Mouse (Mus musculus): ENCODE measurements around the gene Vmn1r195. TPM values are rescaled to one million over a fixed set of nuclear protein-coding genes. Genes with fewer than 3 reads are reported as not detected.

The Vmn1r195 gene
- polyA plus RNA-seq, 1 experiment from 2014 or later, result not detected

- 48% methylated on average over 2 of the region's 2 CpGs for WGBS (ENCODE audit: insufficient replicate concordance)
- Histone ChIP-seq H3K36me3 (replicated peaks; ENCODE audit: insufficient read depth, low read length) (no peaks in the 10 kb centered on the region), H3K27me3 (ENCODE audit: insufficient read depth, low read length) (no peaks in the 10 kb centered on the region), H3K9me3 (ENCODE audit: low read length) (no peaks in the 10 kb centered on the region), H3K4me3 (ENCODE audit: low read depth, low read length) (no peak overlapping the region), H3K27ac (ENCODE audit: low read depth) (no peak overlapping the region), H3K9ac (replicated peaks) (no peak overlapping the region), H3K4me2 (ENCODE audit: low read depth, low read length) (no peak overlapping the region), H3K4me1 (ENCODE audit: insufficient read depth) (no peaks in the 10 kb centered on the region)
- TF ChIP-seq CTCF (IDR thresholded peaks at IDR 0.05; ENCODE audit: low read depth), result no peak
- TF ChIP-seq EP300 (IDR thresholded peaks at IDR 0.05; ENCODE audit: low read depth), result no peak
- DNase-seq, result no peak
- no peak for ATAC-seq
Measured at GRCm38 (mm10) chr13:22315361-22315760, 45.0 kb downstream of the Vmn1r195 start.

DNA sequence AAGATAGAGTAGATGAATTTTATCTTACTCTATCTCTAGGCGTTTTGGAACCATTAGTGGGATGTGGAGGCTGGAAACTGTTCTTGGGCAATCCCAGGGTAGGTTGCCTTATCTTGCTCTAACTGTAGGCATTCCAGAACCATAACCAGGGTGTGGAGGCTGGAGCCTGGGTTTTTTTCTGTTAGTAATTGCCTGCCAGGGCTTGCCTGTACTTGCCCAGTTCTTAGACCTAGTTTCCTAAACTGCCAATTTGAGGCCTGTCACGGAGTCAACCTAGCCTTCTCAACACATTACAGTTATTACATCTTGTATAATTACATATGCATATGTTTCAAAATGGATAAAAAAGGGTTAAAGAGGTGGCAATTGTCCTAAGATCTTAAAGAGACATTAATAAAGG lies 47.0 kb downstream of the Vmn1r195 start:
- H3K4me2 ChIP-seq (ENCODE audit: low read depth, low read length), result no peak overlapping the region
- no peaks in the 10 kb centered on the region for H3K4me1 ChIP-seq (ENCODE audit: insufficient read depth)
- no peak overlapping the region for H3K4me3 ChIP-seq (ENCODE audit: low read depth, low read length)
- 78% methylated on average over 2 of the region's 2 CpGs for WGBS (ENCODE audit: insufficient replicate concordance)
- H3K9me3 ChIP-seq (ENCODE audit: low read length), result no peaks in the 10 kb centered on the region
- ATAC-seq, result no peak
- H3K36me3 ChIP-seq (replicated peaks; ENCODE audit: insufficient read depth, low read length), result no peaks in the 10 kb centered on the region
- H3K27me3 ChIP-seq (ENCODE audit: insufficient read depth, low read length), result no peaks in the 10 kb centered on the region
- DNase-seq, result no peak
- H3K9ac ChIP-seq (replicated peaks), result no peak overlapping the region
- no peak overlapping the region for H3K27ac ChIP-seq (ENCODE audit: low read depth)
- TF ChIP-seq EP300 (IDR thresholded peaks at IDR 0.05; ENCODE audit: low read depth) (no peak), CTCF (IDR thresholded peaks at IDR 0.05; ENCODE audit: low read depth) (no peak)

GRCm38 (mm10) chr13:22320091-22320490 lies 49.8 kb downstream of the Vmn1r195 start:
- no peak for TF ChIP-seq EP300 (IDR thresholded peaks at IDR 0.05; ENCODE audit: low read depth)
- TF ChIP-seq CTCF (IDR thresholded peaks at IDR 0.05; ENCODE audit: low read depth), result no peak
- H3K9me3 ChIP-seq (ENCODE audit: low read length), result no peaks in the 10 kb centered on the region
- no peak overlapping the region for H3K9ac ChIP-seq (replicated peaks)
- H3K36me3 ChIP-seq (replicated peaks; ENCODE audit: insufficient read depth, low read length), result no peaks in the 10 kb centered on the region
- no peak overlapping the region for H3K27ac ChIP-seq (ENCODE audit: low read depth)
- H3K4me2 ChIP-seq (ENCODE audit: low read depth, low read length), result no peak overlapping the region
- H3K27me3 ChIP-seq (ENCODE audit: insufficient read depth, low read length), result no peaks in the 10 kb centered on the region
- H3K4me3 ChIP-seq (ENCODE audit: low read depth, low read length), result no peak overlapping the region
- DNase-seq, result no peak
- H3K4me1 ChIP-seq (ENCODE audit: insufficient read depth), result no peaks in the 10 kb centered on the region
- no peak for ATAC-seq

DNA sequence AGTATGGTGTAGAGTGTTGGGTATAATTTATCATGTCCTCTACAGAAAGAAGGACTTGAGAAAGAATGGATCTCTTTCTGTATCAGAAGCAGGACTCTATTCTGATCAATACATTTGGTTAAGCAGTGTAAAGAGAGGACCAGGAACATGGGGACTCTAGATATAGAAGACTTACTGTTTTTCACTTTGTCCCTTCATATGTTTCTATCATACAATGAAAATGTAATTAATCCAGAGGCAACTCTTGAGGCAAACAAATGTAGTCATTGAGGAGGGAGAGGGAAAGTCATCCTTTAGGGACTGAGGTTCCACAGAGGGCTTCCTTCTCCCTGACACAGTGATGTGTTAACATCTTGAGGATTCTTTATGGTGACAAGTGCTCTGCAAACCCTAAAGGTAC lies 54.0 kb downstream of the Vmn1r195 start, which contains the start of gene Vmn1r197:
Vmn1r197 (plus strand) TSS at position 301 of the 400 bp plus-strand sequence.
- no peak within 1 kb of the TSS for H3K4me2 ChIP-seq (ENCODE audit: low read depth, low read length)

More for the DNA sequence above, 54.0 kb downstream of the Vmn1r195 start, which contains the start of gene Vmn1r197:
- Histone ChIP-seq H3K27me3 (ENCODE audit: insufficient read depth, low read length) (no peaks in the 10 kb centered on the region), H3K9ac (replicated peaks) (no peak within 1 kb of the TSS), H3K27ac (ENCODE audit: low read depth) (no peak within 1 kb of the TSS), H3K4me3 (ENCODE audit: low read depth, low read length) (no peak within 1 kb of the TSS), H3K9me3 (ENCODE audit: low read length) (no peaks in the 10 kb centered on the region), H3K4me1 (ENCODE audit: insufficient read depth) (no peaks in the 10 kb centered on the region), H3K36me3 (replicated peaks; ENCODE audit: insufficient read depth, low read length) (no peaks in the 10 kb centered on the region)
- TF ChIP-seq EP300 (IDR thresholded peaks at IDR 0.05; ENCODE audit: low read depth) (no peak), CTCF (IDR thresholded peaks at IDR 0.05; ENCODE audit: low read depth) (no peak)
- DNase-seq (no peak), ATAC-seq (no peak)

Other genes with a start within 250 kb of the Vmn1r195 start
- 8.6 and 9.9 TPM in 2 replicates for gene Hist1h2ah, start 235.0 kb upstream of the Vmn1r195 start, polyA plus RNA-seq (2015; fragmentation: Nextera tagmentation; extraction: Ambion mirVana)
- 1.7 and 2.2 TPM in 2 replicates for gene Hist1h2bk, start 234.7 kb upstream of the Vmn1r195 start, polyA plus RNA-seq (2015; fragmentation: Nextera tagmentation; extraction: Ambion mirVana)
- 18.0 and 18.3 TPM in 2 replicates for gene Hist1h4i, start 229.2 kb upstream of the Vmn1r195 start, polyA plus RNA-seq (2015; fragmentation: Nextera tagmentation; extraction: Ambion mirVana)
- gene Hist1h2ag, start 227.6 kb upstream of the Vmn1r195 start, polyA plus RNA-seq (2015; fragmentation: Nextera tagmentation; extraction: Ambion mirVana), result 7.4 and 9.4 TPM in 2 replicates
- gene Hist1h2bj, start 227.3 kb upstream of the Vmn1r195 start, polyA plus RNA-seq (2015; fragmentation: Nextera tagmentation; extraction: Ambion mirVana), result 5.1 and 5.3 TPM in 2 replicates
- not detected in 2 replicates for gene Vmn1r188, start 186.1 kb upstream of the Vmn1r195 start, polyA plus RNA-seq (2015; fragmentation: Nextera tagmentation; extraction: Ambion mirVana)
- not detected in 2 replicates for gene Vmn1r189, start 164.7 kb upstream of the Vmn1r195 start, polyA plus RNA-seq (2015; fragmentation: Nextera tagmentation; extraction: Ambion mirVana)
- not detected in 2 replicates for gene Vmn1r191, start 86.6 kb upstream of the Vmn1r195 start, polyA plus RNA-seq (2015; fragmentation: Nextera tagmentation; extraction: Ambion mirVana)
- not detected in 2 replicates for gene Vmn1r192, start 79.4 kb upstream of the Vmn1r195 start, polyA plus RNA-seq (2015; fragmentation: Nextera tagmentation; extraction: Ambion mirVana)
- gene Vmn1r193, start 47.4 kb upstream of the Vmn1r195 start, polyA plus RNA-seq (2015; fragmentation: Nextera tagmentation; extraction: Ambion mirVana), result not detected in 2 replicates
- gene Vmn1r194, start 26.3 kb upstream of the Vmn1r195 start, polyA plus RNA-seq (2015; fragmentation: Nextera tagmentation; extraction: Ambion mirVana), result not detected in 2 replicates
- gene Vmn1r196, start 19.4 kb downstream of the Vmn1r195 start, polyA plus RNA-seq (2015; fragmentation: Nextera tagmentation; extraction: Ambion mirVana), result not detected in 2 replicates
- not detected in 2 replicates for gene Vmn1r197, start 54.1 kb downstream of the Vmn1r195 start, polyA plus RNA-seq (2015; fragmentation: Nextera tagmentation; extraction: Ambion mirVana)
- not detected in 2 replicates for gene Vmn1r198, start 79.8 kb downstream of the Vmn1r195 start, polyA plus RNA-seq (2015; fragmentation: Nextera tagmentation; extraction: Ambion mirVana)
- not detected in 2 replicates for gene Vmn1r199, start 109.3 kb downstream of the Vmn1r195 start, polyA plus RNA-seq (2015; fragmentation: Nextera tagmentation; extraction: Ambion mirVana)
- gene Vmn1r200, start 119.9 kb downstream of the Vmn1r195 start, polyA plus RNA-seq (2015; fragmentation: Nextera tagmentation; extraction: Ambion mirVana), result not detected in 2 replicates
- gene Vmn1r201, start 201.4 kb downstream of the Vmn1r195 start, polyA plus RNA-seq (2015; fragmentation: Nextera tagmentation; extraction: Ambion mirVana), result not detected in 2 replicates
- not detected in 2 replicates for gene Vmn1r202, start 234.9 kb downstream of the Vmn1r195 start, polyA plus RNA-seq (2015; fragmentation: Nextera tagmentation; extraction: Ambion mirVana)
- gene Vmn1r203, start 247.6 kb downstream of the Vmn1r195 start, polyA plus RNA-seq (2015; fragmentation: Nextera tagmentation; extraction: Ambion mirVana), result not detected in 2 replicates